Mouse (Mus musculus): ENCODE measurements around the gene Mef2c.

Mef2c gene

DNA sequence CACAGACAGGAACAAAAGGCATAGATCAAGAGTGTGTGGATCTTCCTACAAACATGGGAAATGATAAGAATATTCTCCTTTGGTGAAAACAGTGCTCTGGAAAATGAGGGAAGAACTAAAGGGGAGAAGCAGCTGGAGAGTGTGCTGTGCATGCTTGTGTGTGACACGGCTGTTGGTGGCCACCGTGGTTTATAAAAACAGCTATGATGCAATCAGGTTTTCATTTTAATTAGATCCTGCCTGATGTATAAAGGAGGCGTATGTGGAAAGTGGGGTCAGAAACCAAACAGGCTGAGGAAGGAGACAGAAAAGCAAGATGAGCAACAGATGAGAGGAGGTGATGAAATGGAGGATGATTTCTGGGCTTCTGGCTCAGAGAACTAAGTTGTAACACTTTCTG is 112.0 kb downstream of the Mef2c start:
- no peak for DNase-seq

DNA sequence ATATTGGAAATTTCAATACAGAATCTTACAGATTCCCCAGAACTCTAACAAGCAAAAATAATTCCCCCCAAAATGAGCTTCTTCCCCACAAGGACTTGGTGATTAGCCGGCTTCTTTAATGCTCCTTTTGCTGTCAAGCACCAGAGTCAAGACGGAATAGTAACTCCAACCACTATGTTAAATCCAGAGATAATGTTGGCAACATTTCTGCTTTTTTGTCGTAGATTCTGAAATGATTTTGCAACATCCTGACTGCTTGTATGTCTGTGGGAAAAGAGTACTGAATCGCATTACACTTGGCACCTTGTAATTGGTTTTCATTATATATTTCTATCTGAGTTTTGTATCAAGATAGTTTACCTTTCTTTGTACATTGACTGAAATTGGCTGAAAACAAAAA is 120.8 kb downstream of the Mef2c start:
- DNase-seq, result no peak

GRCm38 (mm10) chr13:83627429-83627828 is 123.6 kb downstream of the Mef2c start:
- no peak for DNase-seq

DNA sequence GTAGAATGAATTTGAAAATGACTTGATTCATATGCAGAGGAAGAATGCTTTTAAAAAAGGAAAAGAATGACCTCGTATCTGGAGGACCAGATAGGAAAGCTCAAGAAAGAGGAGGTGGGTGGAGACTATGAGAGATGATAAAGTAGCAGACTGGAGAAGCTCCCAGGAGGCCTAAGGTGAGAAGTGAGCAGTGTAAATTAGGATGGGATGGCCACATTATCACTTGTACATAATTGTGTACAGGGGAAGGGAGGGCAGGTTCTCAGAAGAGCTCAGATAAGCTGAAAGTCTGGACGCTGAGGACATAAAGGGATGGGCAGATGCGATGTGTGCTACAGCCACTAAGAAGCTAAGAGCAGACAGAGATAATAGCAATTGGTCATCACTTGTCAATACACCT is 124.3 kb downstream of the Mef2c start:
- DNase-seq, result no peak

GRCm38 (mm10) chr13:83633155-83633554 is 129.3 kb downstream of the Mef2c start:
- no peak for DNase-seq

DNA sequence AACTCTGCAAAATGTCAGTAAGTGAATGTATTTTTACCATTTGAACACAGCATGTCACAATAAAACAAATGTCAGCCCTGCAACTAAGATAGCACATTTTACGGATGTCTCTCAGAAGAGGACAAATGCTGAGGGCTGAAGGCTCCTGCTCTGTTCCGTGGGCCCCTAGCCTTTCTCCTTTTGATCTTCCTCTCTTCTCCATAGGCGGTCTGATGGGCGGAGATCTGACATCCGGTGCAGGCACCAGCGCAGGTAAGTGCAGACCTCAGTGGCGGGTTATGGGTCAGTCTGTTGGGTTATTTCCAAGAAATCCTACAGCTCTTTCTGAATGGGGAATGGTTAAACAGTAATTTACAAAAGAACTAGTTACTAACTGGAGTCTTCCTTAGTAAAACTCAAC is 131.4 kb downstream of the Mef2c start:
- no peak for DNase-seq

DNA sequence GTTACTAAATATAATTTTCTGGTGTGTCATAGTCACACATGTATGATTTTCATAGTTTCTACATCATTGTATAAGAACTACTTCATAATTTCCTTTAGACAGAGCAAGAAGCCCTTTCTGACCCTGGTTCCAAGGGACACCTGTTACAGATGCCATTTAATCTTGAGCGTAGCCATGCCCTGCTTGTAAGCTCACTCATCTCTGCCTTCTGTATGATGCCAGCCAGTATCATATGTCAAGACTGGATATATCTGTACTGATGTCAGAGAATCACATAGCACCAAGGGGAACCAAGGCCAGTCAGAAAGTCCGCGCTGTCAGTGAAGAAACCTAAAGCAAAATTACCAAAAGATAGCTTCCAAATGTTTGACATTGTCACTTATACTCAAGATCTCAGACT is 133.8 kb downstream of the Mef2c start:
- DNase-seq, result no peak

DNA sequence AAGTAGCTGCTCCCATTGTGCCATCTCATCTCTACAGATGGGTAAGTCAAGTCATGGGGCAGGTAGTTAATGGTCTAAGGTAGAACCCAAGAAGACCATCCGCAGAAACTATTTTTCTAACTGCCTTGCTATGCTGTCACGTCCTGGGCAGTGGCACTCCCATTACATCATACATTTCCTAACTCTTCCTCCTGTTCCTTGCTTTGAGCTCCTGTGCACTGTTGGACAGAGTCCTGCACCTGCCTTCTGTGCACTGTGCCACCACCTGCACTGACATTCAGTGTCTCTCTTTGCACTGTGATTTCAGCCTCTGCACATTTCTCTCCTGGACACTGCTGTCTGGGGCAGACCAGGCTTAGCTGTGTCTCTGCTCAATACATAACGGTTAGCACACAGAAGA is 134.9 kb downstream of the Mef2c start:
- DNase-seq, result no peak

GRCm38 (mm10) chr13:83649051-83649450 is 145.2 kb downstream of the Mef2c start:
- no peak for DNase-seq

GRCm38 (mm10) chr13:83649795-83650476 is 146.1 kb downstream of the Mef2c start:
- peak; percentile 6 for DNase-seq

DNA sequence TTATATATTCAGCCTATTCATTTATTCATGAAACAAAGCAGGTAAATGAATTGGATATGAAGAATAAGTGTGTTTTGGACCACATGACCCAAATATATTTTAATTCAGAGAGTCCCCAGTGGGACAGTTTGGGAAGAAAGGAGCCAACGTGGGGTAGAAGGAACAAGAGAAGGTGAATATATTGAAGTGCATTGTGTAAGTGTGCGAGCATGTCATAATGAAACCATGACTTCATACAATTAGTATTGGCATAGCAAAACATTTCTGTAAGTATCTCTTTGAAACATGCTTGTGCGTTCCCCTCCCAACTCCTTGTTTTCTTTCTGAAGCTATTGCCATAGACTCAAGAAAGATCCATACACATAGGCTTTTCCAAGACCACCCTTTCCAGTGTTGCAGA is 147.0 kb downstream of the Mef2c start:
- no peak for DNase-seq

DNA sequence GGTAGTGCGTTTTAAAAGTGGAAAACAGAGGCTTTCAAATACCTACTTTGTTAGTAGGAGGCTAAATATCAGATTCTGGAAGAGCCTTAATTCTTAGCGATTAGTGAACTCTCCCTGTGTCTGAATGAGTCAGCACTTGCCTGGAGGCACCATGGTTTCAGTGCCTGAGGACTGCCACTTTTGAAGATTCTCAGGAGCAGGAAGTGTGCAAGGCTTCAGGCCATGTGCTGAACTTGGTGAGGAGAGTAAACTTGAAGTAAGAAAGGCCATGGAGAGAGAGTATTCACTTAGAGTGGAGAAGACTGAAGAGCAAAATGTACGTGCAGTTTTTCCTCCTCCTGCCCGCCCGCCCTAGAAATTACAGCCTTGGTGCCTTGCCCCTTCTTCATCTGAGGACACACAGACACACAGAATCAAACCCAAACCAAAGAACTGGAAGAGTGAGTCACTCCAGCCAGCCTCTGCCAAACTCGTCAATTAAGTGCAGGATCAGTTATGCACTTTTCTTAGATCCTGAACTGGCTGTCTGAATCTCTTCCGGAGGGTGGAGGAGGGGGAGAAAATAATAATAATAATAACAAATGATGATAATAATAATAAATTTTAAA is 148.2 kb downstream of the Mef2c start:
- no peak for DNase-seq

- DNase-seq, result no peak
These were observed 148.7 kb downstream of the Mef2c start for GRCm38 (mm10) chr13:83652560-83652959.

- DNase-seq, result peak; percentile 80
These were observed 151.3 kb downstream of the Mef2c start for GRCm38 (mm10) chr13:83654889-83655769.

GRCm38 (mm10) chr13:83656094-83656493 is 152.3 kb downstream of the Mef2c start:
- DNase-seq, result no peak

DNA sequence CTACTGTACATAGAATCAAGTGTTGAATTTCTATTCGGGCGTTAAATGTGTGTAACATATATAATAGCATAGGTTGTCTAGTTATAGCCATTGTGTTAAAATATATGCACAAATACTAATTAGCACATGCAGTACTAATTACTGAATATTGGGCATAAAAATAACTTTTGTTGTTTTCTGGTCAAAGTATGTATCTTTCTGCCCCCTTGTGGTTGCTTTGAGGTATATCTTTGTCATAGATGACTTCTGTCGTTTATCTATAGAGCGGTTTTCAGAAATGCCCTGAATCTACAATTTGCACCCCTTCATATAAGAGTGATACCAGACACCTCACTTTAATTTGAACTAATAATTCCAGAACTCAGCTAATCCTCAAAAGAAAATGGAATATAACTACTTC is 152.9 kb downstream of the Mef2c start:
- peak; percentile 13 for DNase-seq

- DNase-seq, result no peak
These were observed 156.9 kb downstream of the Mef2c start for GRCm38 (mm10) chr13:83660722-83661121.

DNA sequence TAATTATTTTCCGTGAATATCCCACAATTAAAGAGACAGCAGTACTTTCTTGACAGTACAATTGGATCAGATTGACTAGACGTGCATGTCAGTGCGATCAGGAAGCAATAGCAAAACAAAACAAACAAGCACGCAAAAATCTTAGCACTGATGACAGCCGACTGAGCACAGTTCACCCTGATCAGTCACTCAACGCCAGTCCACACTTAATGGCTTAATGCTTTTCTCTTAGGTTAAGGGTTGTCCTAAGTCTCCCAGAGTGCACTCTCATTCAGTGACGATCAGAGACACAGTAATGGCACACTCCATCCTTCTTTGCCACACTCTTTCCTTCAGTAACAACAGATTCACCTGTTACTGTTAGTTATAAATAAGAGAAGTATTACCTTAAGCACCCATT is 157.3 kb downstream of the Mef2c start:
- no peak for DNase-seq

- no peak for DNase-seq
These were observed 158.3 kb downstream of the Mef2c start for GRCm38 (mm10) chr13:83662089-83662551.

GRCm38 (mm10) chr13:83666179-83666578 is 162.3 kb downstream of the Mef2c start:
- DNase-seq, result no peak

- DNase-seq, result no peak
These were observed 163.2 kb downstream of the Mef2c start for GRCm38 (mm10) chr13:83667051-83667450.

GRCm38 (mm10) chr13:83707611-83708010 is 203.8 kb downstream of the Mef2c start:
- DNase-seq, result no peak

GRCm38 (mm10) chr13:83712778-83713380 is 209.0 kb downstream of the Mef2c start:
- DNase-seq, result no peak
